Mouse (Mus musculus) megakaryocyte, embryonic 14.5 days (primary cell): ENCODE results near the gene Pdgfb. TPM values are rescaled to one million over a fixed set of nuclear protein-coding genes. Genes with fewer than 3 reads are reported as not detected.

Experiments
- H3K27me3 ChIP-seq: replicated peaks from 2 replicates; pipeline ENCODE3; 2012; ENCODE audit warnings: inconsistent platforms
- H3K36me3 ChIP-seq: replicated peaks from 2 replicates; pipeline ENCODE3; 2012; ENCODE audit warnings: low read length, inconsistent platforms, mixed read lengths
- H3K4me1 ChIP-seq: 2 replicates; pipeline ENCODE4 v1.6.1; 2012; ENCODE audit warnings: inconsistent platforms
- H3K4me3 ChIP-seq: replicated peaks from 2 replicates; pipeline ENCODE3; 2012; ENCODE audit warnings: moderate library complexity, mild to moderate bottlenecking, inconsistent platforms
- H3K9me3 ChIP-seq: 2 replicates; pipeline ENCODE4 v1.6.1; 2012; ENCODE audit warnings: inconsistent platforms
- FLI1 ChIP-seq: IDR thresholded peaks from 2 replicates; pipeline ENCODE4 v1.6.1; 2012; ENCODE audit warnings: low read length, inconsistent platforms, mixed read lengths
- GATA1 ChIP-seq: IDR thresholded peaks from 3 replicates; pipeline ENCODE4 v1.6.1; 2012; ENCODE audit warnings: mixed read lengths, low read length, inconsistent platforms, borderline replicate concordance
- polyA plus RNA-seq: library from polyadenylated mRNA; stranded (reverse); fragments of >175 nt; gene quantifications from 2 replicates; pipeline ENCODE4 v1.2.3, GENCODE M21; 2012; ENCODE audit warnings: low replicate concordance; ENCODE audit not compliant: insufficient read depth

Pdgfb gene
- polyA plus RNA-seq, 1 experiment: 107 TPM

- Histone ChIP-seq H3K9me3 (no peaks in the 10 kb centered on the region), H3K4me1 (peaks cover 74% of the 10 kb centered on the region), H3K36me3 (peaks cover 97% of the 10 kb centered on the region), H3K4me3 (no peak overlapping the region), H3K27me3 (no peaks in the 10 kb centered on the region)
- TF ChIP-seq FLI1 (no peak), GATA1 (no peak)
These were observed 16.8 kb downstream of the Pdgfb start for GRCm38 (mm10) chr15:79997988-79998387.

DNA sequence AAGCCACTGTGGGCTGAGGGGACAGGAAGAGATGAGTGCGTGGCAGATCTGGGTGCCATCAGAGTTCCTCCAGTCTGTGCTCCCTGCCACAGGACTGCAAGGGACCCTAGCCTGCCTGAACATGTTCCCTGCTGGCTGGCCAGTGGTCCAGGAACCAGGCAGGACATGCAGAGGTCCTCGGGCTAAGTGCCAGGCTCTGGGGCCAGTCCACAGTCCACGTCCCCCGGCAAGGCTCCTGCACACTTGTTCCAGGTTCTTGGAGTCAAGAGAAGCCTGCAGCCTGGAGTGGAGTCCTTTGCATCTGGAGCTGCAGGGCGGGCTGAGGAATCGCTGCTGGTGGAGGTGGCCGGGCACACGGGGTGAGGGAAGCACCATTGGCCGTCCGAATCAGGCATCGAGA is 18.0 kb downstream of the Pdgfb start:
- H3K9me3 ChIP-seq: no peaks in the 10 kb centered on the region
- H3K27me3 ChIP-seq: no peaks in the 10 kb centered on the region
- H3K4me1 ChIP-seq: peaks cover 68% of the 10 kb centered on the region
- TF ChIP-seq FLI1 (no peak), GATA1 (no peak)
- peaks cover 91% of the 10 kb centered on the region for H3K36me3 ChIP-seq
- H3K4me3 ChIP-seq: no peak overlapping the region

GRCm38 (mm10) chr15:79995552-79995951 is 19.2 kb downstream of the Pdgfb start:
- Histone ChIP-seq H3K4me1 (peaks cover 58% of the 10 kb centered on the region), H3K4me3 (no peak overlapping the region), H3K36me3 (peaks cover 82% of the 10 kb centered on the region), H3K9me3 (no peaks in the 10 kb centered on the region), H3K27me3 (no peaks in the 10 kb centered on the region)
- TF ChIP-seq GATA1 (no peak), FLI1 (no peak)

DNA sequence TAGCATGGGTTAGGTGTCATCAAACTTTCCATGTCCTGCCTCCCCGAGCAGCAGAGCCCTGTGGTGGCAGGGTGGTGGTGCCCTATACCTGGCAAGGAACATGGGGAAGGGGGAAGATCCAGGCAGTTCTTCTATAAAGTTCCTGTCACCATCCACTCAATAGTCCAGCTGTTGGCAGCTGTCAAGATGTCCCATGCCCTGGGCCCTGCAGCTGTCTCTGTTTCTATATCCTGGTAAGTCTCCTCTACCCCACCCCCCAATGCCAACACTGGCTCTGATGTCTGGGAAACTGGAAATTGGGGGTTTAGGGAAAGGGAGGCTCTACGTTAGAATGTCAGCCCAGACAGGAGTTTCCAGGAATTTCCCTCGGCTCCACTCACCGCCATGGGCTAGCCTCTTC is 20.2 kb downstream of the Pdgfb start:
- TF ChIP-seq GATA1: no peak
- TF ChIP-seq FLI1: no peak
- Histone ChIP-seq H3K4me1 (peaks cover 50% of the 10 kb centered on the region), H3K27me3 (no peaks in the 10 kb centered on the region), H3K9me3 (no peaks in the 10 kb centered on the region), H3K36me3 (peaks cover 72% of the 10 kb centered on the region), H3K4me3 (no peak overlapping the region)

DNA sequence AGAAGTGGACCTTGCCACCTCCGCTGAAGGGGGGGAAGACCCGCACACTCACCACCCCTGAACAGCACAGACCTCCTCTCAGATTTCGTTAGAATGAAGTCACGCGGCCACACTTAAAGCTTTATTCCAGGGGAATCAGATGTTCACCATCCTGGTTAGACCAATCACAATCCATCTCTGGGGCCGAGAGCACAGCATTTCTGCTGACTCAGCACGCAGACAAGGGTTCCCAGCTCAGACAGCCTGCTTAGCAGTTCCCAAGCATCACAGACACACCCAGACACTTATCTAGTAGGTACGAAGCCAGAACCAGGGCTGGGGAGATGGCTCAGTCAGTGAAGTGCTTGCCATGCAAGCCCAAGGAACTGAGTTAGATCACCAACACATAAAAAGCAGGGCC is 28.6 kb downstream of the Pdgfb start:
- no peak overlapping the region for H3K4me3 ChIP-seq
- H3K4me1 ChIP-seq: peaks cover 23% of the 10 kb centered on the region
- H3K36me3 ChIP-seq: no peaks in the 10 kb centered on the region
- H3K27me3 ChIP-seq: peaks cover 14% of the 10 kb centered on the region
- no peaks in the 10 kb centered on the region for H3K9me3 ChIP-seq
- TF ChIP-seq GATA1 (no peak), FLI1 (no peak)

- H3K9me3 ChIP-seq: no peaks in the 10 kb centered on the region
- H3K27me3 ChIP-seq: peaks cover 17% of the 10 kb centered on the region
- H3K36me3 ChIP-seq: no peaks in the 10 kb centered on the region
- H3K4me3 ChIP-seq: no peak overlapping the region
- TF ChIP-seq FLI1 (no peak), GATA1 (no peak)
- H3K4me1 ChIP-seq: peaks cover 23% of the 10 kb centered on the region
These were observed 29.3 kb downstream of the Pdgfb start for GRCm38 (mm10) chr15:79985471-79985870.

DNA sequence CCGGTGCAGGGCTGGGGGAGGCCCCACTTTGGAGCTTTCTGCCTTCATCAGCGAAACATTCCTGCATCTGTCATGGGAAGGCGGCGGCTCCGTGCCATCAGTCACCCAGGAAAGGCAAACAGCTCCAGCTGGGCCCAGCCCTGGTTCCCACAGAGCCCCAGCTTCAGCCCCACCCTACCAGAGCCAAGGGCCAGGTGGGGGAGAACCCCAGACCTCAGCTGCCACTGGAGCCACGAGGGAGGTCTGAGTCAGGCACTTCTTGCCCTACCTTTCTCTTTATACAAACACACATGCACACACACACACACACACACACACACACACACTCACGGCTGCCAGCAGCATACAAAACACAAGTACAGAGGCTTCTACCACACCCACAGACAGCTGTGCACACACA is 30.6 kb downstream of the Pdgfb start:
- TF ChIP-seq GATA1: no peak
- TF ChIP-seq FLI1: no peak
- H3K9me3 ChIP-seq: no peaks in the 10 kb centered on the region

DNA sequence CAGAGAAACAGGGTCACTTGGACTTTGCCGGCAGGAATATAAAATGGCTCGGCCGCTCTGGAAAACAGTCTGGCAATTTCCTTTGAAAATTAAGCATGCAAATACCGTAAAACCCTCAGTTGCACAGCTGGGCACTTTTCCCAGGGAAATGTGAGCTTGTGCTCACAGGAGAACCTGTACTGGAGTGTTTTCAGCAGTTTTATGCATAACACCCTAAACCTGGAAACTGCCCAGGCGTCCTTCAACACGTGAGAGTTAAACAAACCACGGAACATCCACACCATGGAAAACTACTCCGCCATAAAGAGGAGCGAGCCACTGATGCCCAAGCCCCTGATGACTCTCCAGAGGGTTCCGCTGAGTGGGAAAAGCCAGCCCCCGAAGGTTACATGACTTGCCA is 34.1 kb downstream of the Pdgfb start:
- peaks cover 13% of the 10 kb centered on the region for H3K27me3 ChIP-seq
- H3K4me1 ChIP-seq: peaks cover 23% of the 10 kb centered on the region
- TF ChIP-seq FLI1: no peak
- no peak for TF ChIP-seq GATA1
- H3K9me3 ChIP-seq: no peaks in the 10 kb centered on the region
- no peak overlapping the region for H3K4me3 ChIP-seq
- H3K36me3 ChIP-seq: no peaks in the 10 kb centered on the region

More for the DNA sequence above, 30.6 kb downstream of the Pdgfb start:
- Histone ChIP-seq H3K4me3 (no peak overlapping the region), H3K36me3 (no peaks in the 10 kb centered on the region), H3K27me3 (peaks cover 15% of the 10 kb centered on the region), H3K4me1 (peaks cover 32% of the 10 kb centered on the region)

DNA sequence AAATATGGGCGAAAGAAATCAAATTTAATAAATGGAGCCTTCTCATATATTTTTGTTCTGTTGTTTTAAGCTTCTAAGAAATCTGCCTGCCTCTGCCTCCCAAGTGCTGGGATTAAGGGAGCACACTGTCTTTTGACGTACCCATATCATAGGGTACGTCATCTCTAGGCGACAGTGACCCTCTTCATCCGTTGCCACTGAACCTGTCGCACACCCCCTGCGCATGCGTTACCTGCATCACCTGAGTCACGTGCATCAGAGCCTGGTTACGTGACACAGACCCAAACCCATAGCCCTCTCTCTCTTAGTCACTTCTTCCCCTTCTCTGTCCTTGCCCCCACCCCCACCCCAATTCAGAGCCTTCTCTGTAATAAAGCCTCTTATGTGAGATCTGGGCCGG is 42.6 kb downstream of the Pdgfb start:
- no peak for TF ChIP-seq FLI1
- TF ChIP-seq GATA1: no peak
- H3K36me3 ChIP-seq: no peaks in the 10 kb centered on the region
- peaks cover 17% of the 10 kb centered on the region for H3K4me1 ChIP-seq
- H3K27me3 ChIP-seq: peaks cover 7% of the 10 kb centered on the region
- H3K4me3 ChIP-seq: peak overlapping the region; percentile 39
- peaks cover 12% of the 10 kb centered on the region for H3K9me3 ChIP-seq

DNA sequence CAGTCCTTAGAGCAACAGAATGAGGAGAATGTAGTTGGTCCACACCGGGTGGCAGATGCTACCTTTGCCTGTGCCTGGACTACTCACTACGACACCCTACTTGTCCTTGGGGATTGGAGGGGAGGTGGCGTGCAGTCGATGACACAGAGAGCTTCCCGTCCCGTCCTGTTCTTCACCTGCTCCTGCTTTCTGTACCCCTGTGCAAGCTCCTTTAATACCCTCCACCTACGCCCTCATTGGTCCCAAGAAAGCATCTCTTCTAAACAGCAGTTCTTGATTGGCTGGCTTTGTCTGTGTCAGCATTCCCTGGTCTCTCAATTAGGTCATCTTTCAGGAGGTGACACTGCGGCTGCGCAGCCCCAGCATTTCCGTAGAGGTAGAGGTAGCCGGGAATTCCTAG is 43.8 kb downstream of the Pdgfb start, which contains the start of gene Cbx7:
Gene Cbx7, minus strand, starts transcription at position 180 of the 400 bp plus-strand sequence.
- Histone ChIP-seq H3K27me3 (peaks cover 7% of the 10 kb centered on the region), H3K9me3 (peaks cover 12% of the 10 kb centered on the region), H3K4me1 (peaks cover 17% of the 10 kb centered on the region), H3K4me3 (no peak within 1 kb of the TSS), H3K36me3 (no peaks in the 10 kb centered on the region)
- TF ChIP-seq FLI1 (no peak), GATA1 (no peak)

- Histone ChIP-seq H3K4me3 (no peak overlapping the region), H3K4me1 (peaks cover 17% of the 10 kb centered on the region), H3K36me3 (no peaks in the 10 kb centered on the region), H3K9me3 (peaks cover 12% of the 10 kb centered on the region), H3K27me3 (peaks cover 7% of the 10 kb centered on the region)
- no peak for TF ChIP-seq FLI1
- no peak for TF ChIP-seq GATA1
These were observed 44.3 kb downstream of the Pdgfb start for GRCm38 (mm10) chr15:79970491-79970890.
